Mouse (Mus musculus): Measurements from ENCODE around the gene Pglyrp2. TPM values are rescaled to one million over a fixed set of nuclear protein-coding genes. Genes with fewer than 3 reads are reported as not detected.

Pglyrp2 gene
- under 1 TPM in 1 of 2 experiments, not detected in 1; 0.29 TPM for total RNA-seq (2021)

DNA sequence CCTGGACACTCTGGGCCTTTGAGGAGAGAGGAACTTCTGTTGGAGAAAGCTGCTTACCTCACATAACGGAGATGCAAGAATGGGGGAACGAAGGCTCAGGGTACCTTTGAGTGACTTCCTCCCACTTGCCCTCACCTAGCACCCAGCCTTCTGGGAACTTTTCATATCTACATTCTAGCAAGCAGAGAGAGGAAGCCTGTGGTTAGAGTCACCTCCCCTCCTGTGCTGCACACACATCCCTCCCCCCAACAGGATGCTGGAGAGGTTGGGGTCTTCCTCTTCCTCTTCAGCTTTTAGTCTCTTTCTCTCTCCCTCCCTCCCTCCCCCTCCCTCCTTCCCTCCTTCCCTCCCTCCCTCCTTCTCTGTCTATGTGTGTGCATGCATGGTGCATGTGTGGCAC is at the start of gene Pglyrp2:
Gene Pglyrp2, minus strand, starts transcription at position 134 of the 400 bp plus-strand sequence.
- no peak for DNase-seq
- intact Hi-C loops (cut with DNase I) = no loop called here

DNA sequence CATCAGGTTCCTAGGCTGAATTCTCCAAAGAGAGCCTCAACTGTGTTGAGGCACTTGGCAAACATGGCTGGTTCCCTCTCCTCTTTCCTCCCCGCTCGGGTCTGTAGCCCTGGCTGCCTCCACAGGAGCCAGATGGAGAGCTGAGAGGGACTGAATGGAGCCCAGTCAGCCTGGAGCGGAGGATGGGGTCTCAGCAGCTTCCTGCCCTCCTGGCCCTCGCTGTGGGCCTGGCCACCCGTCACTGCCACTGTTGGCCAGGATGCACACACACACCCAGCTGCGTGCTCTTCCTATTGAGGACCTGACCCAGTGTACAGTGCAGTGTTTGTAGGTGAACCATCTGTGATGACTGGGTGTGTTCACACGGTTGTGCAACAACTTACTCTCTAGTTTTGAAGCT is 48.2 kb upstream of the Pglyrp2 start:
- no peak for DNase-seq
- intact Hi-C loops (cut with DNase I) = no loop called here

DNA sequence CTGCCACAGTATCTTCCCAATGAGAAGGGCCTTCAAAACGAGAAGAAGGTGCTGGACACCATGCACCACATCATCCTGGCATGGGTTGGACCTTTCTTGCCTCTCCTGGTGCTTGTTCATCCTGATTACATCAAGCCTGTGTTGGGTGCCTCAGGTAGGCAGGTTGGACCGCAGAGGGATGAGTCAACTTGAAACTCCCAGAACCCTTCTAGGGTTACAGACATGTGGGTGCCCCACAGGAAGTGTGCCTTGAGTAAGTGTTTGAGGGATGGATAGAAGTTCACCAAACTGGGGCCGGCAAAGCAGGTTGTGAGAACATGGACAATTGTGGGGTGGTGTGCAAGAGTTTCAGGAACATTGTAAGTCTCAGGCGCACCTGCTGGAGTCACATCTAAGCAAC is 46.8 kb upstream of the Pglyrp2 start:
- intact Hi-C loops (cut with DNase I) = no loop called here

DNA sequence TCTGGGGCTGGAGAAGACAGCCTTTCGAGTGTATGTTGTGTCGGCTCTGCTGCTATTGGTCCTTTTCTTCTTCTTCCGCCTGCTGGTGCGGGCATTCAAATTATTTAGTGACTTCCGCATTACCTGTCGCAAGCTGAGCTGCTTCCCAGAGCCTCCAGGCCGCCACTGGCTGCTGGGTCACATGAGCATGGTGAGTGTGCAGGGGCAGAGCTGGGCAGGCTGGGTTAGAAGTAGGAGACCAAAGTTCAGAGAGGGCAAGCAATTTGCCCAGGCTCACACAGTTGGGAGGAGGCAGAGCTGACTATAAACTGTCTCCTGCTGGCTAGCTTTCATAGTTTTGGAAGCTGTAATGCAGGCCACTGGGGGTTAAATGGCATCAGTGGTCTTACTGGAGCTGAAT is 44.5 kb upstream of the Pglyrp2 start:
- intact Hi-C loops (cut with DNase I) = no loop called here
- no peak for DNase-seq

More for the DNA sequence above, 46.8 kb upstream of the Pglyrp2 start:
- DNase-seq = no peak

DNA sequence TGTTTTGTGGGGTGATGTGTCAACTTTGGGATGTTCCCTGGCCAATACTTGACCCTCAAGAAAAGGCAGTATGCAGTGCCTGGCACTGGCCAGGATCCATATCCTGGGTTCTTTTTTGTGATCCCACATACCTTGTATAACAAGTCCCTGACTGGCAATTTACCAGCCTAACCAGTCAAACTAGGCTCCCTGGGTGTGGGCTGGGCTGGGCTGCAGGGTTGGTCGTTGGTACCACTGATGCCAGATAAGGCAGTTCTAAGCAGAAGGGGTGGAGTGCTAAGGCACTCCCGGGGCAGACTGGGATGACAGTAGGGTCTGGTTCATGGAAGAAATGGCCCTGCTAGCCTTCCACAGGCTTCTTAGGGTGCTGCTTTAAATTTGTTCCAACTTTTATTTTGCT is 31.0 kb upstream of the Pglyrp2 start:
- no peak for DNase-seq
- intact Hi-C loops (cut with DNase I) = no loop called here

DNA sequence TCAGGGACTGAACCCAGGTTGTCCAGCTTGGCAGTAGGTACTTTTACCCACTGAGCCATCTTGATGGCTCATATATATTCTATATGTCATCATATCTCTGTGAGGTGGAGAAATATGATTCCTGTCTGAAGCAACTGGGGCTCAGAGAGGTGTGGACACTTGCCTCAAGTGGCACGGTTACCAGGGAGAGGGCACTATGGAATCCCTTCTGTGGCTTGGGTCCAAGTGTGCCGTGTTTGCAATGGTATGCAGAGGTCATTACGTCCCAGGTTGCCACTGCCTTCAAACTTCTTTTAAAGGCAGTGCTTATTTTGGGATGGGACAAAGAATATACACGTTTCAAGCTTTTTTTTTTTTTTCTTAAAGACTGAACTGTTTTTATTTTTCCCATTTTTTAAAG is 30.2 kb upstream of the Pglyrp2 start:
- intact Hi-C loops (cut with DNase I) = no loop called here
- peak; percentile 34 to 42 for DNase-seq

DNA sequence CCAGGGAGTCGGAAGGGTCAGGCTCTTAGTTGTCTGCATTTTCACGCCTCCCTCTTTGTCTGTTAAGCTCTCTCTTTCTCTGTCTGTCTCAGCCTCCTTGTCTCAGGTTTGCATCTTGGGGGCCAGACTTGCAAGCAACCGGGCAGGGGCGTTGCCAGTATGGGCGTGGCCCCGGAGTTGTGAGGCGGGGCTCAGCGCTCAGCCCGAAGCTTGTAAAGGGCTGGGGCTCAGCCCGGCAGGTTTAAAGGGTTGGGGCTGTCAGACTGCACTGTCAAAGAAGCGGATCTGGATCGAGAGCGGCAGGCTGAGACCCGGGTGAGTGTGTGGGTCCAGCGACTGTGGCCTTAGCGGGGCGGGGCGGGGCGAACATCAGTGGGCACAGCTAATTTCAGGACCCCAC is 28.5 kb upstream of the Pglyrp2 start, which contains the start of gene Cyp4f39:
Gene Cyp4f39, plus strand, starts transcription at position 242 of the 400 bp plus-strand sequence.
- intact Hi-C loops (cut with DNase I) = no loop called here
- peak; percentile 12 to 28 for DNase-seq

DNA sequence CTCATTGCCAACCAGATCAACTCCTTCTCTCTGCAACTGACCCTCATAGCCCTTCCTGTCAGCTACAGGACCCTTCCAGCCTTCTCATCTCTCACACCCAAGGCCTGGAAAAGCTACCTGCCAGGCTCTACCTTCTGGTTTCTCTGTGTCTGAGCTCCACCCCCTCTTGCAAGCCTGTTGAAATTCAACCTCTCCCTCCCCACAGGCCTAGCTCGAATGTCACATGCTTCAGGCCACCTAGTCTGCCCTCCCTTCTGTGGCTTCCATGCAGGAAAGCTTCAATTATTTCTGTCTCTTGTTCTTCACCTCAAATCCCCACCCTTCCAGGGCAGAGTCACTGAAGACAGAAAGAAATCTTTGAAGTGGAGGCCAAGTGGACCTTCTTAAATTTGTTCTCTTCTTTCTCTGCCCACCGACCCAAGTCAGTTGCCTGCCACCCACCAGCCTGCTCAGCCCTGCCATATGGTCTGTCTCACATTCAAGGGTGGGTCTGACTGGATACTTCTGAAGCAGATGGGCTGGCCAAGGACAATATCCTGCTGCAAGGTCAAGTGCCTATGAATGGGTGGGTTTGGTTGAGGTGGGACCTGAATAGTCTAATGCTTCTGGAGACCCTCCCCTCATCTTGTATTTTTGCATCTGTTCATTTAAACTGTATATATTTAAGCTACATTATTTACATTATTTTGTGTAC is 27.0 kb upstream of the Pglyrp2 start:
- DNase-seq = no peak
- intact Hi-C loops (cut with DNase I) = no loop called here

DNA sequence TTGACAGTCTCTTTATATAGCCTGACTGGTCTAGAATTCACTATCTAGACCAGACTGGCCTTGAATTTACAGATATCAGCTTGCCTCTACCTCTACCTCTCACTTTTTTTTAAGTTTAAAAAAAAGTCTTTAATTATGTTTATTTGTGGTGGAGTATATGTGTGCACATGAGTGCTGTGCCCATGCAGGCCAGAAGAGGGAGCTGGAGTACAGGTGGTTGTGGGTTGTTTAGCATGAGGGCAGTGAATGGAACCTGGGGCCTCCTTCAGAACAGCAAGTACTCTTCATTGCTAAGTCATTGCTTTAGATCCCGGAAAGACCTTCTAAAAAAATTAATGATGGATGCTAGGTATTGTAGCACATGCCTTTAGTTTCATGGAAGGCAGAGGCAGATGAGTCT is 25.1 kb upstream of the Pglyrp2 start:
- intact Hi-C loops (cut with DNase I) = no loop called here
- DNase-seq = no peak

DNA sequence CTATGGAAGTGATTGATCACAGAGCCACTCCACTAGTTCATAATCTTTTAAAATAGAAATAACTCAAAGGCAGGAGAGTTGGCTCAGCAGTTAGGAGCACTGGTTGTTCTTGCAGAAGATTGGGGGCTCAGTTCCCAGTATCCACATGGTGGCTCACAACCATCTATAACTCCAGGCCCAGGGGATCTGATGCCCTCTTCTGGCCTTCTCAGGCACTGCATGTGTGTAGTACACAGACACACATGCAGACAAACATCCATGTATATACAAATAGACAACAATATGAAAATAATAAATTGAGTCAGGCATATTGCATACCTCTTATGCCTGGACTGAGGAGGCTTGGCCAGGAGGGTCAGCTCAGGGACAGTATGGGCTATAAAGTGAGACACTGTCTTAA is 23.2 kb upstream of the Pglyrp2 start:
- intact Hi-C loops (cut with DNase I) = no loop called here
- no peak for DNase-seq

DNA sequence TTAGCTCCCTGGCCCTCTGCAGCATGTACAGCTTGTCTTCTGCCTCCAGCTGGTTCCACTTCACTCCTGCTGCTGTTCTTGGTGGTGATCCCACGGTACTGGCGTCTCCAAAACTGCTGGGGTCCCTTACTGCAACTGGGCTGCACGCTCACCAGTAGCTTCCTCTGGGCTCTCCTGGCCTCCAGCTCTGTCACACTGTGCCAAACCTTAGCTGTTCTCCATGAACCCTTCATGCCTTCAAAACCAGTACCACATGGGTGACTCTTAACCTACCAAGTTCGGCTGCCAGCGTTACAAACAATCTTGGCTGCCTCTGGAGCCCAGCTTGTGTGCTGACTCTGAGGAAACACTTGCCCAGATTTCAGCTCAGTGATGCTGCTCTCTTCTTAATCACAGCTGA is 21.0 kb upstream of the Pglyrp2 start:
- peak; percentile 56 to 66 for DNase-seq

DNA sequence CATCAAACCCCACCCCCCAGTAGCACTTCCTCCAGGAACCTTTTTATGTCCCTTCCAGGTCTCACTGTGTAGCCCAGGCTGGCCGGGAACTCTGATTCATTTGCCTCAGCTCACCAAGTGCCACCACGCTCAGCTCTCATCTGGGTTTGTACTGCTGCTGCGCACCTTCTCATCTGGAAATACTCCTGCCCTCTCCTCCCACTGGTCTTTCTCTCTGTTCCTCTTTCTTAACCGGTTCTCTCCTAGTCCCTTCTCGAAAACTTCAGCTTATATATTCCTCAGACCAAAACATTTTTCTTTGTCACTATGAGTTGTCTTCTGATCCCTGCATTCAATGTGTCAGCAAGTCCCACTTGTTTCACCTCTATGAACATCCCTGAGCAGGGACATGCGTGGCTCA is 19.3 kb upstream of the Pglyrp2 start:
- DNase-seq = no peak
- intact Hi-C loops (cut with DNase I) = no loop called here

More for the DNA sequence above, 21.0 kb upstream of the Pglyrp2 start:
- intact Hi-C loops (cut with DNase I) = no loop called here

DNA sequence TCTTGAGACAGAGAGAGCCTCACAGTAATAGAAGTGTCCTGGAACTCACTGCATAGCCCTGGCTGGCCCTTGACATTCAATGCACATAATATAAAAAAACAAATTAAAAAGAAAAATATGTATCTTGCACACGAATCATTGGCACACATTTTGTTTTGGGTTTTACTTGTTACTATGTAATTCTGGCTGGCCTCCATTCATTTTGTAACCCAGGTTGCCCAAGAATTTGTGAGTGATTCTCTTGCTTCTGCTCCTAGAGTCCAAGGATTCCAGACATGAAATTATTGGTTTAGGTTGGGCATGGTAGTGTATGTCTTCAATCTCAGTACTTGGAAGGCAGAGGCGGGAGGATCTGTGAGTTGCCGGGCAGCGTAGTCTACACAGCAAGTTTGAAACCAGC is 13.1 kb upstream of the Pglyrp2 start:
- no peak for DNase-seq
- intact Hi-C loops (cut with DNase I) = no loop called here

DNA sequence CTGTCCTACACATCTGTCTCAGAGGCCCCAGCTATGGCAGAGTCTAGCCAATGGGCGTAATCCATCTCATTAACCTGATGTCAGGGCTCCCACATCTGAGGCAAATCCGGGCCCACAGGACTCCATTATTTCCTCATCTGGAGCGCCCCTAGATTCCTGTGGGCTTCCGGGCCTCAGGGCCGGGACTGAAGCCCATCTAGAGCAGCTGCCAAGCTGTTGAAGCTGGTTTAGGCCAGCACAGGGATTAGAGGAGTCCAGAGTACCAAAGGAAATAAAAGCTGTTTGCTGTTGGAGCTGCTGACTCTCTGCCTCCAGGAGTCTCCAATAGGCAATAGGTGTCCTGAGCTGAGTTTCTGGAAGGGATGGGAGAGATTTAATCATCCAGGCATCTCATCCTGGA is 11.2 kb upstream of the Pglyrp2 start:
- peak in 1 of 2 experiments; percentile 12 for DNase-seq
- intact Hi-C loops (cut with DNase I) = no loop called here

DNA sequence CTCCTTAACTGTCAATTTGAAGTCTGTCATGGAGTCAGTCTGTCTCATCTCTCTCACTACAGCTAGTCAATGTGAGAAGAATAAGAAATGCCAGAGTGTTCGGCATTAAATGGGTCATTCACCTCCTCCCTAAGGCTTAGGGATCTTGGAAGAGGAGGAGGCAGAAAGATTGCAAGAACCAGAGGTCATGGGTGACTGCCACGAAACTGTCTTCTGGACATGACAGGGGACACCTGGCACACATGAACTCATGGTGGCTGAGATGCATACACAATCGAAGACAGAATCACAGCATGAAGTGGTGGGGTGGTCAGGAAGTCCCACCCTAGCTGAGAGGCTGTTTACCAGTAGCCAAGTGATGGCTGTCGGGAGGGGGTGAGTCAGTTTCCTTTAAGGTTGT is 10.4 kb upstream of the Pglyrp2 start:
- intact Hi-C loops (cut with DNase I) = loop anchor here (5.0 kb wide), 1 partner anchor 47 kb away; the partner anchor contains the start of gene Wiz
- DNase-seq = peak; percentile 44 to 53

DNA sequence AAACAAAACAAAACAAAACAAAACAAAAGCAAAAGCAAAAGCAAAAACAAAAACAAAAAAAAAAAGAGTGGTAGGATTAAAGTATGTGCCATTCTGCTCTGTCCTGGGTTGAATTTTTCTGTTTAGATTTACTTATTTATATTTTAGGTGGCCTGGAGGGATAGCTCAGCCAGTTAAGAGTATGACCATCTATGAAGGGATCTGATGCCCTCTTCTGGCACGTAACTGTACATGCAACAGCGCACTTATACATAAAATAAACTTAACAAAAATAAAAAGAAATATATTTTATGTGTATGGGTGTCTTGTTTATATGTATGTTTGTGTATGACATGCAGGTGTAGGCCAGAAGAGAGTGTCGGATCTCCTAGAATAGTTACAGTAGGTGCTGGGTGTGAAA is 8.0 kb upstream of the Pglyrp2 start:
- DNase-seq = peak in 1 of 2 experiments; percentile 15

DNA sequence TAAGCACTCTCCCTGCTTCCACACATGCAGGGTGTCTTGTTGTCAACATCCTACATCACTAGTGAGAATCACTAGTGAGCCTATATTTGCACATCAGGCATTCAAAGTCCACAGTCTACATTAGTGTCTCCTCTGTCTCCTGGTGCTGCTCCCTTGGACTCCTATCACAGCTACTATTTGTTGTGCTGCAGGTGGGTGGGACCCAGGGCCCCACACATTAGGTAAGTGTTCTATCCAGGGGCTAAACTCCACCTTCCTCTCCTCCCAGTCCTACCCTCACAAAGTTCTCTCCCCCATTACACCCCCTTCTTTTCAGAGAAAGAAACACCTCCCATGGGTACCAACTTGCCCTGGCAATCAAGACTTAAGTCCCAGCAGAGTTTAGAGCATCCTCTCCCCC is 2.6 kb upstream of the Pglyrp2 start:
- no peak for DNase-seq
- intact Hi-C loops (cut with DNase I) = no loop called here

More for the DNA sequence above, 8.0 kb upstream of the Pglyrp2 start:
- intact Hi-C loops (cut with DNase I) = loop anchor here (1.0 to 5.0 kb wide), 2 partner anchors 45 to 83 kb away; partner anchors contain the start of gene Wiz

DNA sequence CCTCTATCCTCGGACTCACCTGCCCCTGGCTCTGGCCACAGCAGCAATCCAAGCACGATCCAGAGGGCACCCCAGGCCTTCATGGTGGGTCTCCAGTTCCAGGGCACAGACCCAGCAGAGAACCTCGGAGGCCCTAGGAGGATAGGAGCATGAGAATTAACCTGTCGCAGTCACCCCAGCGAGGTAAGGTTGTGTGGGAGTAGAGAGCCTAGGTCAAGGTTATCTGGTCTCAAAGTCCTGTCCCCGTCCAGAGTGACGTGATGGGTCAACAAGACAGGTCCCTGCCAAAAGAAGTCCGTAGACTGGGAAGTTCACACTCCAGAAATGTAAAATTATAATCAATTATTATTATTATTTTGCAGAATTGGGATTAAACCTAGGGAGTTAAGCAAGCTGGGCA is 3.2 kb downstream of the Pglyrp2 start:
- DNase-seq = no peak
- intact Hi-C loops (cut with DNase I) = no loop called here

DNA sequence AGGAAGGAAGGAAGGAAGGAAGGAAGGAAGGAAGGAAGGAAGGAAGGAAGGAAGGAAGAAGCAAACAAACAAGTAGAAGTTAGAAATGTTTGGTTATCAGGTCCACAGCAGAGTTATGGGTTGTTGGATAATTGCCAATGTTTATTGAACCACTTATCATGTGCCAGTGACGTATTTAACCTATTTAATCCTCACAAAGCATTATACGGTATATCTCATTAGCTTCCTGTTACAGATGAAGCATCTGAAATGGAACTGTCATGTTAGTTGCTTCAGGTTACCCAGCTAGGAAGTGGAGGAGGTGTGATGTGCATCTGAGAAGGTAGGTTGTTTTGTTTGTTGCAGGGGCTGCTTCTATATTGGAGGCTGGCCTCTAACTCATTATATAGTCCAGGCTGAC is 4.0 kb downstream of the Pglyrp2 start:
- intact Hi-C loops (cut with DNase I) = no loop called here
- DNase-seq = no peak

DNA sequence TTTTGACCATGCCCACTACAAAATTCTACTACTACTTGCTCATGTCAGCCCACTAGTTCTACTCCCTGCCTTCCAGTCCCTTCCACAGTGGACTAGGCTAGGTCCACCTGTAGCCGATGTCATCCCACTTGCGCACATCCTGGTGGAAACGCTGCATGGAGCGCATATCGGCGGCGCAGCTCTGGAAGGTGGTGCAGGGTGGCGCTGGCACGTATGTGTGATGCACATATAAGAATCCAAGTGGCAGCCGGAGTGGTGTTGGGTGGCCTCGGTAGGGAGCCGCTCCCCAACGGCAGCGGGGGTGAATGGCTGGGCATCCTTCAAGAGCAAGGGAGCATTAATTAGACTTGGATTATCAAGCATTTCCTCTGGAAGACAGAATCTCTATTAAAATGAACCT is 7.2 kb downstream of the Pglyrp2 start:
- no peak for DNase-seq
- intact Hi-C loops (cut with DNase I) = no loop called here

DNA sequence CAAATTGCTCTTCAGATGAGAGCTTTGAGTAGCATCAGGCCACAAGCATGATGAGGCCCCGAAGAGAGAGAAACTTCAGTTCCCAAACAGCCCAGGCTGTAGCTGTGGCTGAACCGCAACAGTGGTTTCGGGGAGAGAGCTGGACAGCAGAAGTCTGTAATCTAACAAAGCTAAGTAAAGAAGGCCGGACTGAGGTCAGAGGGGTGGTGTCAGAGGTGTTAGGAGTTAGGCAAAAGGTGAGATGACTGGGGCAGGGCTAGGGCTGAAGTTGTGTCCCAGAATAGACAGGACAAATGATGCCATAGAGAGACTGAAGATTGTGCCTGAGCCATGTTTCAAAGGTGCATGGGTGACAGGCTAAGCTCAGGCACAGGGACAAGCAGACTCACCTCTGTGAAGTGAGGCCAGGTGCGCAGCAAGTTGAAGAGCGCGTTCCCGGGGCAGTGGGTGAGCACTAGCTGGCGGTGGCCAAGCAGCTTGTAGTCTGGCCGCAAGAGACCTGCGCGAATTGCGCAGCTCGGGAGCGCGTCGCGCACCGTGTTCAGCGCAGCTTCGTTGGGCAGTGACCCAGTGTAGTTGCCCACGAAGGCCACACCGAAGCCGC is 8.4 kb downstream of the Pglyrp2 start:
- no peak for DNase-seq
- intact Hi-C loops (cut with DNase I) = no loop called here

DNA sequence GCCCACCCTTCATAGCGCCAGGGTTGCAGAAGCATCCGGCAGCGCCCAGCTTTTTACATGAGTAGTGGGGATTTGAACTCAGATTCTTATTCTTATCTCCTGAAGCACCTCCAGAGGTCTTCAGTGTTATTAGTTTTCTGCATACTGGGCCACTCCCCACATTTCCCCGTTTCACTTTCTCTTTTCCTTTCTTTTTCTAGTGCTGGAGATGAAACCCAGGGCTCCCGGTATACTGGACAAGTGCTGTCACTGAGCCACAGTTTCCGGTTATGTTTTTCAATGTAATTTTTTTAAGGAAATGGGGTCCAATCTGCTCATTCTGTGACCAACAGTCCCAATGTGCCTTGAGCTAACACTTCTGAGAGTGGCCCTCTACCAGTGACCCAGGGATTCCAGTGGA is 12.1 kb downstream of the Pglyrp2 start:
- DNase-seq = no peak
- intact Hi-C loops (cut with DNase I) = no loop called here

Measured in heart, postnatal 10 days (tissue).